Mouse (Mus musculus) CD4-positive, CD25-positive, alpha-beta regulatory T cell, adult 2 months (primary cell): ENCODE results near the gene Utp20.
A peak's percentile ranks its signal among the peaks of the same experiment; 100 is the strongest.
"Not testable (repeated sequence)": the region's sequence is repeated elsewhere in the genome, so short reads cannot be mapped to it uniquely, and the experiment has no call there.

Experiments
- DNase-seq: peaks from one replicate; pipeline ENCODE4 v3.0.0-alpha.2; 2012; ENCODE audit warnings: low read depth, low spot score

Utp20 gene

GRCm38 (mm10) chr10:88826188-88826946 is at the start of gene Utp20:
Utp20 (minus strand) TSS chr10:88826804.
- DNase-seq: peak; percentile 92

DNA sequence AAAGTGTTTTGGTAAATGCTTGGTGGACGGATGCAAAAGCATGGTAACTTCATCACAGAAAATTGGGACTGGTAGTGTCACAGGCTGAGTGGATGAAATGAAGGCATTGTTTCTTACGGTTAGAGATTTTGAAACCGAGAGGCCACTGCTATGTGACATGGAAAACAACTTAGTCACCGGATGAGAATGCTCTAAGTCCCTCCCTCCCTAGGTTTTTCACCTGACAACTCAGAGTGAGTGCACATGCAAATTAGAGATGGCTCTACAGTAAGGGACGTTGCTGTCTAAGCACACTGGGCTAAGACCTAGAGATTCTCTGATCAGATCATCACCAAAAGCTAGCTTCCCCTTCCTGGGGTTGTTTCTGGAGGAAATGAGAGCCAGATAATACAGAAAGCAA is 48.3 kb upstream of the Utp20 start:
- DNase-seq: peak; percentile 37

DNA sequence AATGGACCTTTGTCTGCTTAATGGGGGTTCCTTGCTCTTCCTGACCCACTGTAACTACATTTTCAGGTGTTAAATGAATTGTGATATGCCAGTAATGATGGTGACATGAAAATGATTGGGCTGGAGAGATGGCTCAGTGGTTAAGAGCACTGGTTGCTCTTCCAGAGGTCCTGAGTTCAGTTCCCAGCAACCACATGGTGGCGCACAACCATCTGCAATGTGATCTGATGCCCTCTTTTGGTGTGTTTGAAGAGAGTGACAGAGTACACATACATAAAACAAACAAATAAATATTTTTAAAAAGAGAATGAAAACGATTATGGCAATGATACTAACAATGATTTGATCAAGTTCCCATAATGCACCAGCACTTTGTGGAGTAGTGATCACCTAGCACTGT is 39.4 kb upstream of the Utp20 start:
- no peak for DNase-seq

- no peak for DNase-seq
Measured at GRCm38 (mm10) chr10:88862293-88862692, 35.7 kb upstream of the Utp20 start.

- DNase-seq: no peak
Measured at GRCm38 (mm10) chr10:88861416-88861815, 34.8 kb upstream of the Utp20 start.

DNA sequence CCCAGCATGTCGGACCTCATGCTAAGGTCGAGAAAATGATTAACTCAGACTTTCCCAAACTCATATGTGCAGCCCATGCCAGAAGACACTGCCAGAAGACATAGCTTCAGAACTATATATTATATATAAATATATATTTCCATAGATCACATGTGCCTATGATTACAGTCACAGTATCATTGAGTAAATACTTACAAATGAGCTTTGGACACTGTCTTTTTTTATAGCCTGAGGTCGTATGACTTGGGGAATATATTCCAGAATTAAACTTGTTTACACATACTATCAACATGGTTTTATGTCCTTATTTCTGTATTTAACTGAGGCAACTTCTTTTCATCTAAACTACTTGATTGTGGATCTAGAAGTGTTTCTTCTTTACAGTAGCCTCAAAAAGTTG is 34.3 kb upstream of the Utp20 start:
- DNase-seq: no peak

DNA sequence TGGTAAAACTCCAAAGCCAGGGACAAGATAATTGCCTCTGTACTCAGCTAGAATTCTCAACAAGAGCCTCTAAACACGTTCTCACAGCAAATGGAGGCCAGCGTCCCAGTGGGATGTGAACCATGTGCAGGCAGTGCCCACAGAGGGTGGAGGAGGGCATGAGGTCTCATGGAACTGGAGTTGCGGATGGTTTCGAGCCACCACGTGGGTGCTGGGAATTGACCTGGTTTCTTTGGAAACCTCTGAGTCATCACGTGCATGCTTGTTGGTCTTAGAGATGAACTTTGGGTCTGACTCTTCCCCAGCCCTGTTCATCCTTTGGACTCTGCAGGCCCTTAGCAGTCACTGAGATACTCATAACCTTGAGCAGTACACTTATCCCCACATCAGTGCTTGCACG is 26.7 kb upstream of the Utp20 start:
- no peak for DNase-seq

DNA sequence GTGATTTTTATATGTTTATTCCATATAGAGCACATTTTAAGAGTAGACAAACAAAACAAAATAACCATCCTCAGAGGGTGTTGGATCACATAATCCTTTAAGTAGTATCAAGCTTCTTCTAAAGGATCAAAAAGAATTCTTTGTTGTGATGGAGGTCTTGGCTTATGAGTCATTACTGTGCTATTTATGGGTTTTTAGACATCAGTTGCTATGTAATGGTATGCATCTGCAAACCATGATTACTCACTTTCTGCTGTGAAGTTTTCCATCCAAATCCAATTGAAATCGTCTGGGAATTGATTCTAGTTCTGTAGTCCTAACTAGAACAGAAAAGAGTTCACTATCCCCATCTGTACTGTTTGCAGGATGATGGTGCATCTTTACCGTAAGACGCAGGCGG is 23.4 kb upstream of the Utp20 start:
- DNase-seq: no peak

- no peak for DNase-seq
Measured at GRCm38 (mm10) chr10:88848876-88849476, 22.4 kb upstream of the Utp20 start.

DNA sequence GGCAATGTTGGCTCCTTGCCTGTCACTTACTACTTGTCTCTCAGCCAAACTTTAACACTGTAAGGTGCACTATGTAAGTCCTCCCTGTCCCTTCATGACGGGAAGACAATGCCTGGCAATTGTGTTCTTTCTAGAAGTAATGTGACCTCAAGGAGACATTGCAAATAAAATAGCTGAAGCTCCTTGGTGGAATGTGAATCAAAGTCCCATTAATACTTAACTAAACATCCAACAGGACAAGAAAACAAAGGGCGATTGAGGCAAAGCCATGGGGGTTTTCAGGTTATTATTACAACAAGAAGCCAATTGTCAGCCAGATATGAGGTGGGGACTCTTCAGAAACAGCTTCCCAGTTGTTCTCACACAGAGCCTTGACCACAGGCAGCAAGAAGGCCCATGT is 7.6 kb upstream of the Utp20 start:
- no peak for DNase-seq

DNA sequence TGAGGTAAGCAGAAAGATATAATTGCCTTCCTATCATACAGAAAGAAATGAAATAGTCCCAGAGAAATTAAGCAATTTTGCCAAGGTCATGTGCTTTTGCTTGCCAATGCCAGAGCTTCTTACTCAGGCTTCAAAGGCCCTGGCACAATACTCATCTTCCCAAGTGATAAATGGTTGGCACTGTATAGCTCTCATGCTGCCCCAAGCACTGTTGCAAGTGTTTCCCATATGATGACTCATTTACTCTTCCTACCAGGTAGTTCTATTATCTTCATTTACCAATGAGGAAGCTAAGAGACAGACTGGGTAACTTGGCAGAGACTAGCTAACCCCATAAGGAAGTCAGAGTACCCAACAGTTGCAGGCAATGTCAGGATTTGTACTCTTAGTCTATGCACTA is 1.8 kb upstream of the Utp20 start:
- no peak for DNase-seq

GRCm38 (mm10) chr10:88827596-88827995 is 992 bp upstream of the Utp20 start:
- no peak for DNase-seq

DNA sequence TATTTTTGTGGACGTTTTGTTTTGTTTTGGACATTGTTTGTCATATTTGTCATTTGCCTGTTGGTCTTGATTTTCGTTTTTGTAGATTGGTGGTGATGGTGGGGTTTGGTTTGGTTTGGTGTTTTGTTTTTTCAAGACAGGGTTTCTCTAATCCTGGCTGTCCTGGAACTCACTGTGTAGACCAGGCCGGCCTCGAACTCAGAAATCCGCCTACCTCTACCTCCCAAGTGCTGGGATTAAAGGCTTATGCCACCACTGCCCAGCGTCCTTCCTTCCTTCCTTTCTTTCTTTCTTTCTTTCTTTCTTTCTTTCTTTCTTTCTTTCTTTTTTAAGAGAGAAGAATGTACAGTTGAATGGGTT is 323 bp upstream of the Utp20 start:
- DNase-seq: not testable (repeated sequence)

- DNase-seq: no peak
Measured at GRCm38 (mm10) chr10:88817335-88817734, 9.3 kb downstream of the Utp20 start.

DNA sequence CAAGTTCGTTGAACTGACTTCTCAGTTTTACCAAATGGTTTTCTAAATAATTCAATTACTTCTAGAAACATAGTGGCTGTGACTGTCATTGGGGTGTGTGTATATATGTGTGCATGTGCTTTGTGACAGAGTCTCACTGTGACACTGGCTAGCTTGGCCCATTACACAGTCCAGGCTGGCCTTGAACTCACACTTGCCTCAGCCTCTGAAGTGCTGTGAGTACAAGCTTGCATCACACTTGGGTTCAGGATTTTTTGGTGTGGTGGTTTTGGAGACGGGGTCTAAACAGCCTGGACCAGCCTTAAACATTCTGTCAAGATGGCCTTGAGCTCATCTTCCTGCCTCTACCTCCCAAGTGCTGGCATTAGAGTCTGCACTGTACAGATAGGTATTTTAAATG is 11.3 kb downstream of the Utp20 start:
- DNase-seq: no peak

DNA sequence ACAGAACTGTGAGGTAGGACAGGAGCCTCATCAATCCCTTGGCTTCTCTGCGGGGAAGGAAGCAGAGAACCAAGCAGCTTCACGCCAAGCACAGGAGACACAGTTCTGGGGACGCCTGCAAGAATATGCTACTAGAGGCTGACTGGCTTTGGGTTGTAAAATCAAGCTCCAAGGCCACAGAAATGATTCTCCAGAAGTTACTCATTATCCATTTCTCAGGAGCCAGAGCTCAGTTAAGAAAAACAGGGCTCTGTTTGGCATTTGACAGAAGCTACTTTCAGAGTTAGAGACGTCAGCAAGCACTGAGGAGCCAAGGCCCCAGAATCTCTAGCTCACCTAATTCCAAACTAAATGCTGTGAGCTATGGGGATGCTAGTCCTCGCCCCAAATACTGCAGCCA is 14.9 kb downstream of the Utp20 start:
- DNase-seq: no peak

GRCm38 (mm10) chr10:88802236-88802635 is 24.4 kb downstream of the Utp20 start:
- no peak for DNase-seq

- DNase-seq: no peak
Measured at GRCm38 (mm10) chr10:88799381-88799780, 27.2 kb downstream of the Utp20 start.

- no peak for DNase-seq
Measured at GRCm38 (mm10) chr10:88797452-88797851, 29.2 kb downstream of the Utp20 start.

DNA sequence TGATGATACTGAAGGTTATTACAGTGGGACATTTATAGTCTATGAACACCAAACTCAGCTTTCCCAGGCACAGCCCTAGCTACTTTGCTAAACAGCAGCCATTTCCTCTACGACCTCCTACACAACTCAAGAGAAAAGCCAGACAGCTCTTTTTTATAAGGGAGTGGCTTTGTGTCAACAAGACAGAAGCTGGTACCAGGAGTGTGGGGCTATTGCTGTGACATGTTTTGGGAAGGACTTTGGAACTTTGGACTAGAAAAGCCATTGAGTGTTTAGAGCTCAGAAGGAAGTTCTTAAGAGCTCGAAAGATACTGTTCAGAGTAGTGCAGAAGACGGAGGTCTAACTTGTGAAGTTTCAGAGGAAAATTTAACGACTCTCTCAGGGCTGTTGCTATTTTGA is 29.7 kb downstream of the Utp20 start:
- DNase-seq: no peak

- no peak for DNase-seq
Measured at GRCm38 (mm10) chr10:88795226-88795625, 31.4 kb downstream of the Utp20 start.

GRCm38 (mm10) chr10:88794606-88795005 is 32.0 kb downstream of the Utp20 start:
- no peak for DNase-seq

DNA sequence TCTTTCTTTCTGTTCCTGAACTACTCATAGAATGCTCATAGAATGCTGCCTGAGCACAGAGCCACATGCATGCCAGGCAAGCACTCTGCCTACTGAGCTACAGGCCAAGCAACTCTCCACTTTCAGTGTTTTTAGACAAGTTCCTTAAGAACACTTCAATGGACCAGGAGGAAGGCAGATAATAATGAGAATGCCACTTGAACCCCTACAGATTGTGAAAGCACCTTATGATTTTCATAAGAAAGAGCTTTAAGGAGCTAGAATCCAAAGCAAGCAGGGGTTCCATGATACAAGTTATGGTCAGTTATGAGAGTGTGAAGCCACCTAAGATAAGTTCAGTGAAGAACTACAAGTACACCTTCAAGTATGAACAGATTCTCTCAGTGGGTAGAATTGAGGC is 32.9 kb downstream of the Utp20 start:
- no peak for DNase-seq

DNA sequence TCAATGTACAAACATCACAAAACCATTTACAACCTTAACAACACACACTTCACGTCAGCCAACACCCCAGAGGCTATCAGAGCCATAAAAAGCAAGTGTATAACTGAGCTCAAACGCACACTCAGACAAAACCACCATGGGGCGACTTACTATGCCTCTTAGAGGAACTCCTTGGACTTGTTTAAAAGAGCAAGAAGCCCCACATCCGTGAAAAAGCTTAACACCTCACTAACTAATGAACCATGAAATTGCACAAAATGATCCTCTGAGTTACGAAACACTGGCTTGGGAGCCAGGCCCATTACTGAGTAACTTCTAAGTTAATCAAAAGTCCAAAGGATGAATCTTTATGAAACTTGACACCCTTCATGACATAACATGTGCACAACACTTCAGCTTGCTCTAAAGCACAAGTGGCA is 42.1 kb downstream of the Utp20 start:
- no peak for DNase-seq
